Mouse (Mus musculus) limb, embryonic 14.5 days (tissue): ENCODE measurements at regions not wholly inside any gene's neighbourhood (a gene's known extent, or its start where the extent isn't known, plus 50 kb on each side); places are given as distances from the start of the nearest gene placed in this dataset.

Source experiments
- ATAC-seq: fragments of 200-750 bp; cut with Nextera tagmentation; 2 replicates; pipeline ENCODE4 v1.8.0; 2017; ENCODE audit warnings: low read depth, moderate number of reproducible peaks, moderate TSS enrichment; ENCODE audit not compliant: low FRiP score
- DNase-seq: peaks from one replicate; pipeline ENCODE4 v3.0.0-alpha.2; 2015; ENCODE audit warnings: low spot score
- H3K27ac ChIP-seq: fragments of 300-500 bp; sonication (generic); replicated peaks from 2 replicates; pipeline ENCODE4 v1.5.1; 2014; ENCODE audit warnings: low read depth, mild to moderate bottlenecking, low read length, moderate library complexity, mixed read lengths
- H3K27me3 ChIP-seq: fragments of 300-500 bp; sonication (generic); 2 replicates; pipeline ENCODE4 v1.6.1; 2014; ENCODE audit warnings: low read length, mixed read lengths; ENCODE audit not compliant: control insufficient read depth, insufficient read depth
- H3K36me3 ChIP-seq: fragments of 300-500 bp; sonication (generic); 2 replicates; pipeline ENCODE4 v1.6.1; 2014; ENCODE audit warnings: mild to moderate bottlenecking, low read length, moderate library complexity, mixed read lengths; ENCODE audit not compliant: control insufficient read depth, insufficient read depth
- H3K4me1 ChIP-seq: fragments of 300-500 bp; sonication (generic); 2 replicates; pipeline ENCODE4 v1.6.1; 2014; ENCODE audit warnings: antibody characterized with exemption, low read length, mixed read lengths; ENCODE audit not compliant: control insufficient read depth, insufficient read depth
- H3K4me2 ChIP-seq: fragments of 300-500 bp; sonication (generic); replicated peaks from 2 replicates; pipeline ENCODE4 v1.6.1; 2014; ENCODE audit warnings: low read depth, mild to moderate bottlenecking, low read length, moderate library complexity; ENCODE audit not compliant: severe bottlenecking
- H3K4me3 ChIP-seq: fragments of 300-500 bp; sonication (generic); replicated peaks from 2 replicates; pipeline ENCODE4 v1.5.1; 2014; ENCODE audit warnings: low read length
- H3K9ac ChIP-seq: fragments of 300-500 bp; sonication (generic); 2 replicates; pipeline ENCODE4 v1.6.1; 2014; ENCODE audit warnings: mild to moderate bottlenecking, low read depth, low read length, moderate library complexity; ENCODE audit not compliant: severe bottlenecking
- H3K9me3 ChIP-seq: fragments of 300-500 bp; sonication (generic); 2 replicates; pipeline ENCODE4 v1.6.1; 2016; ENCODE audit warnings: low read length; ENCODE audit not compliant: control insufficient read depth
- POLR2A ChIP-seq: fragments of 200-500 bp; IDR thresholded peaks from 2 replicates; pipeline ENCODE4 v1.8.0; 2012; ENCODE audit warnings: inconsistent platforms, mild to moderate bottlenecking, moderate library complexity, borderline replicate concordance; ENCODE audit not compliant: insufficient read depth, insufficient read length; ENCODE audit errors: extremely low read depth
- WGBS: fragments of 180-500 bp; shearing (Covaris S2); extraction: QIAGEN DNeasy Blood & Tissue Kit; methylation state at CpG from one replicate; pipeline ENCODE4 v1.1.7; 2014; 5-methylcytosine and 5-hydroxymethylcytosine counted together

GRCm38 (mm10) chr5:52309317-52310060, 54.1 kb upstream of the Sod3 start:
- H3K9me3 ChIP-seq, result no peaks in the 10 kb centered on the region
- whole genome bisulfite sequencing, result 81% methylated on average over 11 of the region's 11 CpGs

GRCm38 (mm10) chr5:52296303-52296702, 67.3 kb upstream of the Sod3 start:
- 85% methylated on average over 3 of the region's 3 CpGs for WGBS
- no peak for ATAC-seq
- no peak overlapping the region for H3K27ac ChIP-seq
- H3K27me3 ChIP-seq, result no peaks in the 10 kb centered on the region
- no peak overlapping the region for H3K4me2 ChIP-seq
- TF ChIP-seq POLR2A, result no peak
- no peak overlapping the region for H3K9ac ChIP-seq
- H3K4me3 ChIP-seq, result no peak overlapping the region
- no peak for DNase-seq
- no peaks in the 10 kb centered on the region for H3K36me3 ChIP-seq
- H3K9me3 ChIP-seq, result no peaks in the 10 kb centered on the region
- no peaks in the 10 kb centered on the region for H3K4me1 ChIP-seq

More at GRCm38 (mm10) chr5:52309317-52310060, 54.1 kb upstream of the Sod3 start:
- TF ChIP-seq POLR2A, result no peak
- DNase-seq, result no peak
- no peaks in the 10 kb centered on the region for H3K4me1 ChIP-seq
- H3K36me3 ChIP-seq, result no peaks in the 10 kb centered on the region
- H3K9ac ChIP-seq, result no peak overlapping the region
- no peak overlapping the region for H3K4me3 ChIP-seq
- no peaks in the 10 kb centered on the region for H3K27me3 ChIP-seq
- ATAC-seq, result no peak
- H3K4me2 ChIP-seq, result no peak overlapping the region
- H3K27ac ChIP-seq, result no peak overlapping the region

GRCm38 (mm10) chr5:52294466-52294865, 69.1 kb upstream of the Sod3 start:
- no peak overlapping the region for H3K4me2 ChIP-seq
- H3K9ac ChIP-seq, result no peak overlapping the region
- H3K9me3 ChIP-seq, result no peaks in the 10 kb centered on the region
- H3K27ac ChIP-seq, result no peak overlapping the region
- H3K27me3 ChIP-seq, result no peaks in the 10 kb centered on the region
- DNase-seq (no peak), ATAC-seq (no peak)
- TF ChIP-seq POLR2A, result no peak
- WGBS, result 85% methylated on average over 8 of the region's 8 CpGs
- no peak overlapping the region for H3K4me3 ChIP-seq
- no peaks in the 10 kb centered on the region for H3K36me3 ChIP-seq
- no peaks in the 10 kb centered on the region for H3K4me1 ChIP-seq

- Histone ChIP-seq H3K9ac (no peak overlapping the region), H3K27ac (no peak overlapping the region), H3K9me3 (no peaks in the 10 kb centered on the region), H3K36me3 (no peaks in the 10 kb centered on the region), H3K4me2 (no peak overlapping the region), H3K4me3 (no peak overlapping the region), H3K27me3 (no peaks in the 10 kb centered on the region), H3K4me1 (no peaks in the 10 kb centered on the region)
- WGBS, result 70% methylated on average over 1 of the region's 1 CpGs
- no peak for TF ChIP-seq POLR2A
- ATAC-seq (no peak), DNase-seq (no peak)
These were observed 75.3 kb upstream of the Sod3 start for GRCm38 (mm10) chr5:52288319-52288718.

- ATAC-seq, result no peak
These were observed 82.7 kb upstream of the Sod3 start for GRCm38 (mm10) chr5:52280871-52281270.

GRCm38 (mm10) chr5:52278111-52278510, 85.5 kb upstream of the Sod3 start:
- no peak overlapping the region for H3K4me2 ChIP-seq
- DNase-seq, result no peak
- H3K27ac ChIP-seq, result no peak overlapping the region
- 83% methylated on average over 5 of the region's 5 CpGs for WGBS
- no peaks in the 10 kb centered on the region for H3K9me3 ChIP-seq
- H3K9ac ChIP-seq, result no peak overlapping the region
- no peaks in the 10 kb centered on the region for H3K4me1 ChIP-seq
- H3K4me3 ChIP-seq, result no peak overlapping the region
- H3K27me3 ChIP-seq, result no peaks in the 10 kb centered on the region
- no peaks in the 10 kb centered on the region for H3K36me3 ChIP-seq
- no peak for TF ChIP-seq POLR2A
- ATAC-seq, result no peak

More at GRCm38 (mm10) chr5:52280871-52281270, 82.7 kb upstream of the Sod3 start:
- Histone ChIP-seq H3K4me3 (no peak overlapping the region), H3K4me2 (no peak overlapping the region), H3K27ac (no peak overlapping the region), H3K9me3 (no peaks in the 10 kb centered on the region), H3K9ac (no peak overlapping the region), H3K27me3 (no peaks in the 10 kb centered on the region), H3K4me1 (no peaks in the 10 kb centered on the region), H3K36me3 (no peaks in the 10 kb centered on the region)
- no peak for DNase-seq
- TF ChIP-seq POLR2A, result no peak
- 85% methylated on average over 2 of the region's 2 CpGs for WGBS
